Mouse (Mus musculus): ENCODE measurements around the gene G3bp1. TPM values are rescaled to one million over a fixed set of nuclear protein-coding genes. Genes with fewer than 3 reads are reported as not detected.

G3bp1 gene
- polyA plus RNA-seq (2015; fragmentation: Nextera tagmentation; extraction: Ambion mirVana), result 137 and 153 TPM in 2 replicates

GRCm38 (mm10) chr11:55469048-55469843, at the start of gene G3bp1:
TSS of gene G3bp1 (plus strand) at chr11:55469685.
- Histone ChIP-seq H3K4me3 (ENCODE audit: low read length) (peak within 1 kb of the TSS; percentile 91), H3K9ac (ENCODE audit: low read depth, low read length) (peak within 1 kb of the TSS; percentile 98), H3K36me3 (ENCODE audit: control insufficient read depth, insufficient read depth, low read length) (no peaks in the 10 kb centered on the region), H3K4me1 (ENCODE audit: control insufficient read depth, insufficient read depth, low read length) (peaks cover 21% of the 10 kb centered on the region), H3K27me3 (replicated peaks; ENCODE audit: control insufficient read depth, insufficient read depth, low read length) (no peaks in the 10 kb centered on the region), H3K9me3 (ENCODE audit: control insufficient read depth, low read length) (no peaks in the 10 kb centered on the region), H3K27ac (ENCODE audit: low read length) (peak within 1 kb of the TSS; percentile 98), H3K4me2 (ENCODE audit: low read depth, low read length) (peak within 1 kb of the TSS; percentile 84)
- under 1% methylated on average over 49 of the region's 57 CpGs for WGBS
- ATAC-seq, result peak; percentile 96

- no peak within 1 kb of the TSS for H3K4me2 ChIP-seq (ENCODE audit: low read depth, low read length)
- no peak within 1 kb of the TSS for H3K9ac ChIP-seq (ENCODE audit: low read depth, low read length)
- no peaks in the 10 kb centered on the region for H3K27me3 ChIP-seq (replicated peaks; ENCODE audit: control insufficient read depth, insufficient read depth, low read length)
- WGBS, result 94% methylated on average over 1 of the region's 1 CpGs
- H3K4me3 ChIP-seq (ENCODE audit: low read length), result no peak within 1 kb of the TSS
- no peaks in the 10 kb centered on the region for H3K36me3 ChIP-seq (ENCODE audit: control insufficient read depth, insufficient read depth, low read length)
- peaks cover 31% of the 10 kb centered on the region for H3K4me1 ChIP-seq (ENCODE audit: control insufficient read depth, insufficient read depth, low read length)
- no peak for ATAC-seq
- H3K9me3 ChIP-seq (ENCODE audit: control insufficient read depth, low read length), result no peaks in the 10 kb centered on the region
- peak within 1 kb of the TSS; percentile 40 for H3K27ac ChIP-seq (ENCODE audit: low read length)
These were observed 46.5 kb upstream of the G3bp1 start, which contains the start of gene Sparc for GRCm38 (mm10) chr11:55422978-55423377. TSS of gene Sparc (minus strand) at chr11:55423183.

GRCm38 (mm10) chr11:55423756-55424155, 45.7 kb upstream of the G3bp1 start:
- H3K4me2 ChIP-seq (ENCODE audit: low read depth, low read length), result no peak overlapping the region
- no peak overlapping the region for H3K4me3 ChIP-seq (ENCODE audit: low read length)
- WGBS, result 24% methylated on average over 4 of the region's 4 CpGs
- no peaks in the 10 kb centered on the region for H3K9me3 ChIP-seq (ENCODE audit: control insufficient read depth, low read length)
- no peaks in the 10 kb centered on the region for H3K36me3 ChIP-seq (ENCODE audit: control insufficient read depth, insufficient read depth, low read length)
- H3K27ac ChIP-seq (ENCODE audit: low read length), result peak overlapping the region; percentile 40
- H3K9ac ChIP-seq (ENCODE audit: low read depth, low read length), result no peak overlapping the region
- peak; percentile 16; the same call in 1 of the 2 replicates for ATAC-seq
- H3K4me1 ChIP-seq (ENCODE audit: control insufficient read depth, insufficient read depth, low read length), result peaks cover 35% of the 10 kb centered on the region
- H3K27me3 ChIP-seq (replicated peaks; ENCODE audit: control insufficient read depth, insufficient read depth, low read length), result no peaks in the 10 kb centered on the region

- 77% methylated on average over 8 of the region's 8 CpGs for WGBS
- Histone ChIP-seq H3K36me3 (ENCODE audit: control insufficient read depth, insufficient read depth, low read length) (no peaks in the 10 kb centered on the region), H3K27ac (ENCODE audit: low read length) (no peak overlapping the region), H3K9ac (ENCODE audit: low read depth, low read length) (no peak overlapping the region), H3K27me3 (replicated peaks; ENCODE audit: control insufficient read depth, insufficient read depth, low read length) (no peaks in the 10 kb centered on the region), H3K4me1 (ENCODE audit: control insufficient read depth, insufficient read depth, low read length) (peaks cover 37% of the 10 kb centered on the region), H3K4me2 (ENCODE audit: low read depth, low read length) (no peak overlapping the region), H3K4me3 (ENCODE audit: low read length) (no peak overlapping the region), H3K9me3 (ENCODE audit: control insufficient read depth, low read length) (no peaks in the 10 kb centered on the region)
- no peak for ATAC-seq
These were observed 44.6 kb upstream of the G3bp1 start for GRCm38 (mm10) chr11:55424746-55425360.

GRCm38 (mm10) chr11:55428186-55429012, 41.1 kb upstream of the G3bp1 start:
- WGBS, result 15% methylated on average over 16 of the region's 16 CpGs
- Histone ChIP-seq H3K9ac (ENCODE audit: low read depth, low read length) (peak overlapping the region; percentile 53), H3K9me3 (ENCODE audit: control insufficient read depth, low read length) (no peaks in the 10 kb centered on the region), H3K4me3 (ENCODE audit: low read length) (no peak overlapping the region), H3K4me2 (ENCODE audit: low read depth, low read length) (peak overlapping the region; percentile 40), H3K4me1 (ENCODE audit: control insufficient read depth, insufficient read depth, low read length) (peaks cover 32% of the 10 kb centered on the region), H3K27me3 (replicated peaks; ENCODE audit: control insufficient read depth, insufficient read depth, low read length) (no peaks in the 10 kb centered on the region), H3K36me3 (ENCODE audit: control insufficient read depth, insufficient read depth, low read length) (no peaks in the 10 kb centered on the region), H3K27ac (ENCODE audit: low read length) (peak overlapping the region; percentile 96)
- ATAC-seq, result peak; percentile 89

- Histone ChIP-seq H3K4me3 (ENCODE audit: low read length) (no peak overlapping the region), H3K27ac (ENCODE audit: low read length) (no peak overlapping the region), H3K4me2 (ENCODE audit: low read depth, low read length) (no peak overlapping the region), H3K4me1 (ENCODE audit: control insufficient read depth, insufficient read depth, low read length) (peaks cover 16% of the 10 kb centered on the region), H3K9ac (ENCODE audit: low read depth, low read length) (no peak overlapping the region), H3K9me3 (ENCODE audit: control insufficient read depth, low read length) (no peaks in the 10 kb centered on the region), H3K27me3 (replicated peaks; ENCODE audit: control insufficient read depth, insufficient read depth, low read length) (no peaks in the 10 kb centered on the region), H3K36me3 (ENCODE audit: control insufficient read depth, insufficient read depth, low read length) (no peaks in the 10 kb centered on the region)
- WGBS, result 85% methylated on average over 2 of the region's 2 CpGs
- ATAC-seq, result no peak
These were observed 39.5 kb upstream of the G3bp1 start for GRCm38 (mm10) chr11:55429973-55430372.

- H3K9ac ChIP-seq (ENCODE audit: low read depth, low read length), result no peak overlapping the region
- no peak for ATAC-seq
- peaks cover 14% of the 10 kb centered on the region for H3K4me1 ChIP-seq (ENCODE audit: control insufficient read depth, insufficient read depth, low read length)
- H3K27me3 ChIP-seq (replicated peaks; ENCODE audit: control insufficient read depth, insufficient read depth, low read length), result no peaks in the 10 kb centered on the region
- peak overlapping the region; percentile 62 for H3K27ac ChIP-seq (ENCODE audit: low read length)
- 27% methylated on average over 3 of the region's 3 CpGs for WGBS
- no peaks in the 10 kb centered on the region for H3K36me3 ChIP-seq (ENCODE audit: control insufficient read depth, insufficient read depth, low read length)
- H3K9me3 ChIP-seq (ENCODE audit: control insufficient read depth, low read length), result no peaks in the 10 kb centered on the region
- no peak overlapping the region for H3K4me3 ChIP-seq (ENCODE audit: low read length)
- H3K4me2 ChIP-seq (ENCODE audit: low read depth, low read length), result no peak overlapping the region
These were observed 36.5 kb upstream of the G3bp1 start for GRCm38 (mm10) chr11:55432981-55433380.

GRCm38 (mm10) chr11:55436089-55436488, 33.4 kb upstream of the G3bp1 start:
- no peaks in the 10 kb centered on the region for H3K27me3 ChIP-seq (replicated peaks; ENCODE audit: control insufficient read depth, insufficient read depth, low read length)
- 85% methylated on average over 6 of the region's 6 CpGs for WGBS
- no peaks in the 10 kb centered on the region for H3K9me3 ChIP-seq (ENCODE audit: control insufficient read depth, low read length)
- no peaks in the 10 kb centered on the region for H3K36me3 ChIP-seq (ENCODE audit: control insufficient read depth, insufficient read depth, low read length)
- H3K4me2 ChIP-seq (ENCODE audit: low read depth, low read length), result no peak overlapping the region
- H3K4me3 ChIP-seq (ENCODE audit: low read length), result no peak overlapping the region
- H3K27ac ChIP-seq (ENCODE audit: low read length), result no peak overlapping the region
- no peak for ATAC-seq
- H3K9ac ChIP-seq (ENCODE audit: low read depth, low read length), result no peak overlapping the region
- peaks cover 4% of the 10 kb centered on the region for H3K4me1 ChIP-seq (ENCODE audit: control insufficient read depth, insufficient read depth, low read length)

GRCm38 (mm10) chr11:55438031-55438430, 31.5 kb upstream of the G3bp1 start:
- no peaks in the 10 kb centered on the region for H3K27me3 ChIP-seq (replicated peaks; ENCODE audit: control insufficient read depth, insufficient read depth, low read length)
- WGBS, result 44% methylated on average over 4 of the region's 4 CpGs
- H3K4me1 ChIP-seq (ENCODE audit: control insufficient read depth, insufficient read depth, low read length), result peaks cover under 1% of the 10 kb centered on the region
- no peaks in the 10 kb centered on the region for H3K9me3 ChIP-seq (ENCODE audit: control insufficient read depth, low read length)
- H3K36me3 ChIP-seq (ENCODE audit: control insufficient read depth, insufficient read depth, low read length), result no peaks in the 10 kb centered on the region
- H3K4me3 ChIP-seq (ENCODE audit: low read length), result no peak overlapping the region
- ATAC-seq, result no peak
- no peak overlapping the region for H3K9ac ChIP-seq (ENCODE audit: low read depth, low read length)
- no peak overlapping the region for H3K27ac ChIP-seq (ENCODE audit: low read length)
- no peak overlapping the region for H3K4me2 ChIP-seq (ENCODE audit: low read depth, low read length)

Data from intestine, embryonic 16.5 days (tissue).